In genomic region chr16:23977732-23978131, GRCm38 (mm10) we compare ENCODE assay signal across 42 mouse cellular contexts. TPM values are rescaled to one million over a fixed set of nuclear protein-coding genes. Genes with fewer than 3 reads are reported as not detected.
DNase-seq lines count a peak whose midpoint lies in the region; ATAC-seq and TF ChIP-seq lines count a peak whose summit lies in the region.
"Had no signal": no experiment of that assay in that cellular context is flagged by ENCODE, and none has a peak within 500 bp of the region (broad histone marks: within the 10 kb centered on the region; RNA-seq: fewer than 3 reads in every experiment).

No protein-coding gene starts in this region.

- CTCF ChIA-PET in Patski (lab: Charles Lee) = interaction anchor here (0.7 kb wide), 1 partner anchor 10 kb away, joined by 3 read pairs; no protein-coding TSS in a partner anchor

- POLR2A ChIA-PET in Patski (lab: Charles Lee) = no interaction called here

- H3K27me3 ChIP-seq in heart, embryonic 11.5 days (ENCODE audit: control insufficient read depth, insufficient read depth, low read length) = peaks cover 22% of the 10 kb centered on the region
- H3K27me3 ChIP-seq in Patski = no peaks in the 10 kb centered on the region

- H3K4me1 ChIP-seq in heart, embryonic 11.5 days (ENCODE audit: control insufficient read depth, insufficient read depth, low read length) = peaks cover 15% of the 10 kb centered on the region
- H3K4me1 ChIP-seq in lung, adult 2 months (ENCODE audit: control insufficient read depth, insufficient read depth, low read length) = peaks cover 24% of the 10 kb centered on the region

- no peaks in the 10 kb centered on the region for H3K9me3 ChIP-seq in heart, embryonic 11.5 days (replicated peaks; ENCODE audit: control insufficient read depth, low read length)
- H3K9me3 ChIP-seq: embryonic facial prominence, embryonic 10.5 days; embryonic facial prominence, embryonic 15.5 days; forebrain, embryonic 12.5 days; heart, embryonic 10.5 days; hindbrain, embryonic 13.5 days; liver, embryonic 15.5 days; neural tube, embryonic 12.5 days had no signal

- peak; percentile 77 for DNase-seq in heart, adult 11 months
- no peak for DNase-seq in Patski (ENCODE audit: low read depth, low spot score)
- peak; percentile 52 for DNase-seq in lung, adult 2 months
- peak; percentile 82 for DNase-seq in lung, postnatal 25 days (ENCODE audit: low spot score)
- no peak for DNase-seq in gastrocnemius, postnatal 25 days
- no peak for DNase-seq in cerebellum, adult 8-10 months
- no peak for DNase-seq in ovary, postnatal 10 days (ENCODE audit: low spot score)
- DNase-seq: cerebellum, adult 11-12 months; cerebellum, postnatal 10 days; heart, postnatal 4 days; kidney, adult 8-10 months; layer of hippocampus, adult 9-11 months; liver; right cerebral cortex, postnatal 4 days; thymus, adult 2 months; thymus, postnatal 36 days had no signal

- H3K27ac ChIP-seq in heart, embryonic 11.5 days (ENCODE audit: low read depth, low read length) = no peak overlapping the region
- H3K27ac ChIP-seq: embryonic facial prominence, embryonic 10.5 days; embryonic facial prominence, embryonic 15.5 days; forebrain, embryonic 12.5 days; heart, embryonic 10.5 days; hindbrain, embryonic 13.5 days; kidney, postnatal 0 days; liver, embryonic 15.5 days; neural tube, embryonic 12.5 days; stomach, postnatal 0 days had no signal

- no peak overlapping the region for H3K4me3 ChIP-seq in heart, embryonic 11.5 days (ENCODE audit: low read depth, low read length)
- H3K4me3 ChIP-seq in lung, adult 2 months (replicated peaks; ENCODE audit: extremely low read depth, low read depth, low read length) = no peak overlapping the region
- H3K4me3 ChIP-seq: embryonic facial prominence, embryonic 10.5 days; embryonic facial prominence, embryonic 15.5 days; forebrain, embryonic 12.5 days; heart, embryonic 10.5 days; hindbrain, embryonic 13.5 days; liver, embryonic 15.5 days; myocyte; neural tube, embryonic 12.5 days had no signal

- in situ Hi-C loops in Patski (cut with MboI; ENCODE audit: low pct_unique_long_range_greater_than_20kb) = loop anchor here (25.0 kb wide), 1 partner anchor 710 kb away; no protein-coding TSS in a partner anchor

- TF ChIP-seq POLR2A in lung, adult 2 months (IDR thresholded peaks at IDR 0.05; ENCODE audit: borderline replicate concordance, extremely low read depth, low read depth, low read length) = no peak

- ATAC-seq in heart, embryonic 11.5 days (replicated peaks; ENCODE audit: insufficient number of reproducible peaks, low FRiP score, low TSS enrichment) = no peak
- peak; percentile 51 for ATAC-seq in Patski
- ATAC-seq: intestine, embryonic 16.5 days had no signal

- 76% methylated on average over 3 of the region's 3 CpGs for WGBS in heart, embryonic 11.5 days (ENCODE audit: insufficient replicate concordance)
- 54% methylated on average over 3 of the region's 3 CpGs for WGBS in lung, adult 2 months

- H3K36me3 ChIP-seq in heart, embryonic 11.5 days (ENCODE audit: control insufficient read depth, insufficient read depth, low read length) = no peaks in the 10 kb centered on the region
- H3K36me3 ChIP-seq: embryonic facial prominence, embryonic 10.5 days; forebrain, embryonic 12.5 days; G1E; heart, embryonic 10.5 days; hindbrain, embryonic 13.5 days; liver, embryonic 15.5 days; neural tube, embryonic 12.5 days had no signal

- H3K9ac ChIP-seq in heart, embryonic 11.5 days (ENCODE audit: low read depth, low read length) = no peak overlapping the region
- H3K9ac ChIP-seq: embryonic facial prominence, embryonic 15.5 days; forebrain, embryonic 12.5 days; hindbrain, embryonic 13.5 days; liver, embryonic 15.5 days; neural tube, embryonic 12.5 days had no signal

- H3K4me2 ChIP-seq in heart, embryonic 11.5 days = no peak overlapping the region
- H3K4me2 ChIP-seq: embryonic facial prominence, embryonic 15.5 days; forebrain, embryonic 12.5 days; hindbrain, embryonic 13.5 days; liver, embryonic 15.5 days; midbrain, embryonic 11.5 days; neural tube, embryonic 12.5 days had no signal

- TF ChIP-seq CTCF in Patski (IDR thresholded peaks at IDR 0.05) = no peak
- no peak for TF ChIP-seq CTCF in lung, adult 2 months (IDR thresholded peaks at IDR 0.05; ENCODE audit: insufficient read depth, low read length)

RNA-seq across cellular contexts. Expression of gene Gm37419, which starts 10.6 kb away (rescaled TPM):
- not detected in 2 replicates for polyA plus RNA-seq in heart, embryonic 11.5 days (2014; fragmentation: Nextera tagmentation; extraction: Ambion mirVana)
- polyA plus RNA-seq in Patski (2021) = 1.3 TPM
- not detected in 2 replicates for polyA plus RNA-seq in lung, adult 2 months (2012; rRNA removed)
- total RNA-seq in gastrocnemius, postnatal 25 days (2021) = not detected
- total RNA-seq: adrenal gland, adult 18-20 months; adrenal gland, postnatal 4 days; G1E; heart, postnatal 4 days; left cerebral cortex, adult 18-20 months; left cerebral cortex, postnatal 14 days; megakaryocyte progenitor cell, adult 5-6 weeks; midbrain, postnatal 0 days had no signal
- polyA plus RNA-seq: cortical plate, adult 2 months; embryonic facial prominence, embryonic 10.5 days; embryonic facial prominence, embryonic 15.5 days; forebrain, embryonic 12.5 days; G1E; gonadal fat pad, adult 2 months; heart, embryonic 10.5 days; heart, embryonic 16.5 days; hindbrain, embryonic 13.5 days; intestine, embryonic 16.5 days; kidney, postnatal 0 days; large intestine, adult 2 months; limb, embryonic 11.5 days; liver, embryonic 15.5 days; midbrain, embryonic 11.5 days; midbrain, postnatal 0 days; myocyte; neural tube, embryonic 12.5 days; spleen, adult 2 months; stomach, postnatal 0 days; thymus, adult 2 months had no signal

RNA-seq across cellular contexts. Expression of gene Bcl6, which starts 10.9 kb away (rescaled TPM):
- polyA plus RNA-seq in heart, embryonic 11.5 days (2014; fragmentation: Nextera tagmentation; extraction: Ambion mirVana) = 0.27 and 0.40 TPM in 2 replicates
- polyA plus RNA-seq in Patski (2021) = 33.3 TPM
- 26.0 and 28.2 TPM in 2 replicates for polyA plus RNA-seq in lung, adult 2 months (2012; rRNA removed)
- 10 to 100 TPM; 36.6 to 68.3 TPM for total RNA-seq in gastrocnemius, postnatal 25 days (2021)
- polyA plus RNA-seq: G1E had no signal

RNA-seq across cellular contexts. Expression of gene Rtp2, which starts 45.5 kb away (rescaled TPM):
- polyA plus RNA-seq in heart, embryonic 11.5 days (2014; fragmentation: Nextera tagmentation; extraction: Ambion mirVana) = not detected in 2 replicates
- not detected for polyA plus RNA-seq in Patski (2021)
- not detected in 2 replicates for polyA plus RNA-seq in lung, adult 2 months (2012; rRNA removed)
- total RNA-seq in gastrocnemius, postnatal 25 days (2021) = not detected
- total RNA-seq: adrenal gland, adult 18-20 months; adrenal gland, postnatal 4 days; G1E; heart, postnatal 4 days; megakaryocyte progenitor cell, adult 5-6 weeks had no signal
- polyA plus RNA-seq: G1E; gonadal fat pad, adult 2 months; heart, embryonic 10.5 days; heart, embryonic 16.5 days; hindbrain, embryonic 13.5 days; intestine, embryonic 16.5 days; kidney, postnatal 0 days; large intestine, adult 2 months; limb, embryonic 11.5 days; liver, embryonic 15.5 days; midbrain, embryonic 11.5 days; neural tube, embryonic 12.5 days; spleen, adult 2 months; stomach, postnatal 0 days; thymus, adult 2 months had no signal

Comparison
In these comparisons a context has a peak if more than half of its experiments do, and no peak if none do; other contexts are left out.
1. DNase-seq: peak in heart, adult 11 months (single experiment), lung, adult 2 months (single experiment) and lung, postnatal 25 days (single experiment); none in Patski (single experiment), gastrocnemius, postnatal 25 days (single experiment), cerebellum, adult 8-10 months (single experiment) and ovary, postnatal 10 days (single experiment).
2. RNA of gene Bcl6, which starts 10.9 kb away (polyA plus RNA-seq): 33.3 TPM in Patski (single experiment) and 26.0 to 28.2 TPM in lung, adult 2 months; 0.27 to 0.40 TPM in heart, embryonic 11.5 days; every median in the first group is over 10 times any median in the second.